Mouse (Mus musculus): Measurements from ENCODE around the gene Opn4. TPM values are rescaled to one million over a fixed set of nuclear protein-coding genes. Genes with fewer than 3 reads are reported as not detected.

The Opn4 gene
- total RNA-seq, 2 experiments from 2014 or later, result not detected

GRCm38 (mm10) chr14:34566530-34566929 lies 33.4 kb downstream of the Opn4 start:
- ATAC-seq (replicated peaks; ENCODE audit: low FRiP score, poor library complexity, severe bottlenecking), result no peak

- no peak for ATAC-seq (replicated peaks; ENCODE audit: low FRiP score, poor library complexity, severe bottlenecking)
Measured at GRCm38 (mm10) chr14:34565711-34566110, 34.2 kb downstream of the Opn4 start.

DNA sequence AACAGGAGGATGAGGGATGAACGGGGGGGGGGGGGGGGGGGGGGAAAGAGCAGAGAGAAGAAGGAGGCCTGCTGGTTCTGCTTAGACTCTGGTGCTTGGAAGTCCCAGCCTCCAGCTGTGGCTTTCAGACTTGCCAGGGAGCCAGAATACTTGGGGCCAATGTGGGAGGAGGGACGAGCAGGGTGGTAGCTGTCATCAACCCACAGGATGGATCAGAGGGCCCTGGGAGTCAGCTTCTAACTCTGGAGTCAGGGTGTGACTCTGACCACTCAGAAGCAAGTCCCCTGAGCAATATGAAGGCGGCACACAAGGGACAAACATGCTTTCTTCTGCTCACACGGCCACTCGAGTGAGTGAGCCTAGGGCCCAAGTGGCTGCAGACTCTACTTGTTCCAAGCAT lies 35.3 kb downstream of the Opn4 start:
- no peak for ATAC-seq (replicated peaks; ENCODE audit: low FRiP score, poor library complexity, severe bottlenecking)

DNA sequence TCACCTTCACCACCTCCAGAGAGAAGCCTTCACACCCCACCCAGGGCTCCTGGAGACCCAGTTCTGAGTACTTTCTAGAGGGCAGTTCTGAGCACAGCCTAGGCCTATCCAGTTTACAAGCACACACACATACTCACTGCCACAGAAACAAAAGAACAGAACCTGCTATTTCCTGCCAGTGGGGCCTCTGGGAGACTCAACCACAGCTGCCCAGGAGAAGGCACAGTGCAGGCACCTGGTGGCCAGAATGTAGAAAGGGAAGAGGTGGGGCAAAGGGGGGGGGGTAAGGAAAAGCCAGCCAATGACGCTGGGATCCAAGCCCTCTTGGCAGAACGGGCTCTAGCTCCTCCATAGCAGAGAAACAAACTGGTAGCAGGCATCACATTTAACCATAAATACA lies 37.5 kb downstream of the Opn4 start:
- no peak for ATAC-seq (replicated peaks; ENCODE audit: low FRiP score, poor library complexity, severe bottlenecking)

DNA sequence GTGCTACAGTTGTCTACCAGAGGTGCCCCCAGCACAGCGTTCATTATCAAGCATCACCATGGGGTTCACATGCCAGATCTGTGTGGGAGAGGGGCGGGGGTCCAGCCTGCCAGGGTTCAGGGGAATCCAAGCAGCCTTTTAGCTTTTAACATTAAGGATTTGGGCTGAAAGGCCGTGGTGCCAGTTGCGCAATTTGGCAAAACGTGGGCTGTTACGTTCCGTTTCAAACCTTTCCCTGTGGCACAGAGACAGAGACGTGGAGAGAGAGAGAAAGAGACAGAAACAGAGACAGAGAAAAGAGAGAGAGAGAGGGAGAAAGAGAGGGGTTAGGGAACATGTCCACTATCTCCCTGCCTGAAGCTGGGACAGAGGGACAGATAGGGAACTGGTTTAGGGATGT lies 38.3 kb downstream of the Opn4 start:
- ATAC-seq (replicated peaks; ENCODE audit: low FRiP score, poor library complexity, severe bottlenecking), result no peak

- ATAC-seq (replicated peaks; ENCODE audit: low FRiP score, poor library complexity, severe bottlenecking), result no peak
Measured at GRCm38 (mm10) chr14:34558947-34559346, 41.0 kb downstream of the Opn4 start.

DNA sequence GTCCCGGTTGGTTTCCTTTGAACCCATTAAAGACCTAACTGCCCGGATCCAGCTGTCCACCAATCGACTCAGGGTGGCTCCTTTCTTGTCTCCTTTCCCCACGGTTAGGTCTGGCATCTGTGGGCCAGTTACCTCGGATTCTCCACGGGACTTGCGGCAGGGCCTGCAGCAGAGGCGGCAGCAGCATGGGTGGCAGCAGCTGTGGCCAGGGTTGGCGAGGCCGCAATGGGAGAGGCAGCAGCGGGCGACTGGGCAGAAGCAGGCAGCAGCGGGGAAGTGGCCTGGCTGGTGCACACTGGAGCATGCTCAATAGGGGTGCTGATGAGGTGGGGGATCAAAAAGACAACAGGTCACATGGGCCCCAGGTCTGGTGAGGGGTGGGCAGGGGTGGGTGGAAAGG lies 44.7 kb downstream of the Opn4 start:
- ATAC-seq (replicated peaks; ENCODE audit: low FRiP score, poor library complexity, severe bottlenecking), result no peak

DNA sequence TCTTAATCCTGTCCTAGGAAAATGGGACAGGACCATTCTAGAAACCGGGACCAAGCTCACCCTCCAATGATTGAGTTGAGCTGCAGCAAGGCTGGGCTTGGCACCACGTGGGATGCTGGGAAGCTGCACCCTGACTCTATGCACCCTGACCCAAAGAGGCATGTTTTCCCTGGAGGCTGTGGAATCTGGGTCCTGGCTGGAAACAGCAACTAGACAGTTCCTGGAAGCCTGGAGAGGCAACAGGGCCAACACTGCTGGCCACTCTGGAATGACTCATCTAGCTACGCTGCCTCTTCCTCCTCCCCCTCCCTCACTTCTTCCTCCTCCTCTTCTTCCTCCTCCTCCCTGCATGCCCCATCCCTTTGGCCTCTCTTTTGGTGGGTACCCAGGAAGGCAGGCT lies 45.9 kb downstream of the Opn4 start:
- no peak for ATAC-seq (replicated peaks; ENCODE audit: low FRiP score, poor library complexity, severe bottlenecking)

- no peak for ATAC-seq (replicated peaks; ENCODE audit: low FRiP score, poor library complexity, severe bottlenecking)
Measured at GRCm38 (mm10) chr14:34553470-34553869, 46.5 kb downstream of the Opn4 start.

- no peak for ATAC-seq (replicated peaks; ENCODE audit: low FRiP score, poor library complexity, severe bottlenecking)
Measured at GRCm38 (mm10) chr14:34552226-34552625, 47.7 kb downstream of the Opn4 start.

- peak; percentile 80 for ATAC-seq (replicated peaks; ENCODE audit: low FRiP score, poor library complexity, severe bottlenecking)
Measured at GRCm38 (mm10) chr14:34549004-34549671, 50.8 kb downstream of the Opn4 start.

- ATAC-seq (replicated peaks; ENCODE audit: low FRiP score, poor library complexity, severe bottlenecking), result no peak
Measured at GRCm38 (mm10) chr14:34548391-34549001, 51.4 kb downstream of the Opn4 start.

DNA sequence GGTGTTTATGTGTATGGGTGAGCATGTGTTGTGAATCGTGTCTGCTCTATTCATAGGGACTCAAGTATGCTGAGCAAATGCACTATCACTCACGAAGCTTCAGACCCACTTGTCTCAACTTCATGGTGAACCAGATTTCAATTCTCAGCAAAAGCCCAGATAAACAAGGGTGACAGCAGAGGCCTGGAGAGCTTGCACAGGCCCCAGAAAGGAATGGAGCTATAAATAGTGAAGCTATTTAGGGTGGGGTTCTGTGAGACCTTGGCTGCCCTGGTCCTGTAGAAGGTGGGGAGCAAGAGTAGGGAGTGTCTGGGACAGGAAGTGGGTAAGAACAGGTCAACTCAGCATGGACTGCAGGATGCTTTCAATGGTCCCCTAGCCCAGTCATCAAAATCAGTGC lies 55.4 kb downstream of the Opn4 start:
- ATAC-seq (replicated peaks; ENCODE audit: low FRiP score, poor library complexity, severe bottlenecking), result no peak

GRCm38 (mm10) chr14:34544001-34544400 lies 55.9 kb downstream of the Opn4 start:
- no peak for ATAC-seq (replicated peaks; ENCODE audit: low FRiP score, poor library complexity, severe bottlenecking)

- ATAC-seq (replicated peaks; ENCODE audit: low FRiP score, poor library complexity, severe bottlenecking), result no peak
Measured at GRCm38 (mm10) chr14:34543596-34543995, 56.3 kb downstream of the Opn4 start.

DNA sequence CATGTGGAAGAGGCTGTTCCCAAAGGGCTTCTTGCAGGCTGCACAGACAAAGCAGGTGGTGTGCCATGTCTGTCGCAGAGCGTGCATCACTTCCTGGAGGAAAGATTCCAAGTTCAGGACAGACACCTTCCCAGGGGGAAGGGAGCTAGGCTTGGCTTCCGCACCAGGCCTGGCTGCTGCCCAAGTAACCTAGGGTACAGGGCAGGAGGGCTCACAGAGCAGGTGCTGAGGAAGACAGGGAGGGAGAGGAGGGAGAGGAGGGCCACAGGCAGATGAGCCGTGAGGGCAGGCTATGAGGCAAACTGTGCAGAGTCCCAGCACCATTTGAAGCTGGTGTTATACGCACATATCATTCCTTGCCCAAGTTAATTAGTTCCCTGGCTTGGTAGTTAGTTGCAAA lies 58.0 kb downstream of the Opn4 start:
- ATAC-seq (replicated peaks; ENCODE audit: low FRiP score, poor library complexity, severe bottlenecking), result no peak

DNA sequence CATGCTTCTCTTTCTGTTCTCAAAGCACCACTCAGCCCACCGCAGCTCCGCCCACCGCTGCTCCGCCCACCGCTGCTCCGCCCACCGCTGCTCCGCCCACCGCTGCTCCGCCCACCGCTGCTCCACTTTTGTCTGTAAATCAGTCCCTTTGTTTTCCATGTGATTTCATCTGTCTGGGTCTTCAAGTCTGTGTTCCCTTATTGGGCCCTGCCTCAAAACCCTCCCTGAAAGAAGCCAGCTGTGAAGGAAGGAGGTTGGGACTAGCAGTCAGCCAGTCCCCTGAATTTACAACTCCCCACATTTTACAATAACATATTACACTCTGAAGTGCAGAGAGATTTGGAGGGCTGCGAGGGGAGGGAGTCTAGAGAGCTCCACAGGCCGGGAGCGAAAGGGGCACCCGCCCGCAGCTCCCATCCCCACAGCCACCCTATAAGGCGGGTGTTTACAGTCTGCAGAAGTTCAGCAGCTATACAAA lies 59.2 kb downstream of the Opn4 start:
- no peak for ATAC-seq (replicated peaks; ENCODE audit: low FRiP score, poor library complexity, severe bottlenecking)

Other genes with a start within 250 kb of the Opn4 start
- not detected in 2 replicates for gene Fam25c, start 244.7 kb downstream of the Opn4 start, total RNA-seq (2015; ENCODE audit: low replicate concordance)
- not detected in 2 replicates for gene Fam25c, start 244.7 kb downstream of the Opn4 start, total RNA-seq (2017; ENCODE audit: low replicate concordance)
- gene Sncg, start 225.4 kb downstream of the Opn4 start, total RNA-seq (2015; ENCODE audit: low replicate concordance), result not detected in 2 replicates
- gene Sncg, start 225.4 kb downstream of the Opn4 start, total RNA-seq (2017; ENCODE audit: low replicate concordance), result not detected in 2 replicates
- not detected in 2 replicates for gene Mmrn2, start 224.7 kb downstream of the Opn4 start, total RNA-seq (2015; ENCODE audit: low replicate concordance)
- gene Mmrn2, start 224.7 kb downstream of the Opn4 start, total RNA-seq (2017; ENCODE audit: low replicate concordance), result 0.26 TPM in 1 of 2 replicates, not detected in the other
- 0.84 and 1.4 TPM in 2 replicates for gene Bmpr1a, start 96.8 kb downstream of the Opn4 start, total RNA-seq (2015; ENCODE audit: low replicate concordance)
- gene Bmpr1a, start 96.8 kb downstream of the Opn4 start, total RNA-seq (2017; ENCODE audit: low replicate concordance), result 1.2 TPM in 1 of 2 replicates, not detected in the other
- not detected in 2 replicates for gene 9230112D13Rik, start 77.3 kb downstream of the Opn4 start, total RNA-seq (2015; ENCODE audit: low replicate concordance)
- not detected in 2 replicates for gene 9230112D13Rik, start 77.3 kb downstream of the Opn4 start, total RNA-seq (2017; ENCODE audit: low replicate concordance)
- gene Ldb3, start 11.5 kb downstream of the Opn4 start, total RNA-seq (2015; ENCODE audit: low replicate concordance), result not detected in 2 replicates
- not detected in 2 replicates for gene Ldb3, start 11.5 kb downstream of the Opn4 start, total RNA-seq (2017; ENCODE audit: low replicate concordance)
- gene Wapl, start 73.8 kb upstream of the Opn4 start, total RNA-seq (2015; ENCODE audit: low replicate concordance), result 159 and 206 TPM in 2 replicates
- gene Wapl, start 73.8 kb upstream of the Opn4 start, total RNA-seq (2017; ENCODE audit: low replicate concordance), result 289 and 355 TPM in 2 replicates
- gene Grid1, start 220.0 kb upstream of the Opn4 start, total RNA-seq (2015; ENCODE audit: low replicate concordance), result not detected in 2 replicates
- gene Grid1, start 220.0 kb upstream of the Opn4 start, total RNA-seq (2017; ENCODE audit: low replicate concordance), result 0.64 TPM in 1 of 2 replicates, not detected in the other